Mouse (Mus musculus) bone marrow, adult 2 months (tissue): ENCODE data around the gene Ap2b1.

ENCODE experiments used
- CTCF ChIP-seq: fragments of 200-500 bp; IDR thresholded peaks from 2 replicates; pipeline ENCODE4 v1.5.1; 2011; ENCODE audit warnings: low read length, control low read depth; ENCODE audit not compliant: control insufficient read depth, insufficient read depth
- POLR2A ChIP-seq: fragments of 200-500 bp; IDR thresholded peaks from 2 replicates; pipeline ENCODE4 v1.6.1; 2011; ENCODE audit warnings: low read depth, mild to moderate bottlenecking, control low read depth, low read length, borderline replicate concordance; ENCODE audit not compliant: control insufficient read depth

GRCm38 (mm10) chr11:83441235-83441634 is 142.4 kb downstream of the Ap2b1 start:
- TF ChIP-seq CTCF (no peak), POLR2A (no peak)
